In genomic region chr3:52676886-52677670, GRCm38 (mm10) we compare ENCODE assay signal across 10 mouse cellular contexts.
DNase-seq lines count a peak whose midpoint lies in the region; ATAC-seq and TF ChIP-seq lines count a peak whose summit lies in the region.
"Had no signal": no experiment of that assay in that cellular context is flagged by ENCODE, and none has a peak within 500 bp of the region (broad histone marks: within the 10 kb centered on the region; RNA-seq: fewer than 3 reads in every experiment).

No protein-coding gene starts in this region.

- no peaks in the 10 kb centered on the region for H3K79me2 ChIP-seq in CH12.LX (replicated peaks; ENCODE audit: control insufficient read depth, extremely low read depth, insufficient read depth, poor library complexity, severe bottlenecking)

- dilution Hi-C loops in CH12.LX (cut with MboI; ENCODE audit: extremely low pct_ligation_motif_present, extremely low pct_unique_long_range_greater_than_20kb, low sequenced_read_pairs) = no loop called here

- no peak overlapping the region for H3K27ac ChIP-seq in CH12.LX (ENCODE audit: insufficient read depth, low read depth)
- H3K27ac ChIP-seq in midbrain, embryonic 13.5 days = no peak overlapping the region
- H3K27ac ChIP-seq in forebrain, embryonic 12.5 days = no peak overlapping the region
- H3K27ac ChIP-seq: limb, embryonic 10.5 days had no signal

- H3K4me3 ChIP-seq in CH12.LX (replicated peaks in 1 of 3; ENCODE audit: low read depth in 2 of 3, low read length in 2 of 3, poor library complexity in 1 of 3) = no peak overlapping the region
- no peak overlapping the region for H3K4me3 ChIP-seq in midbrain, embryonic 13.5 days (replicated peaks)
- H3K4me3 ChIP-seq in forebrain, embryonic 12.5 days (replicated peaks) = no peak overlapping the region
- H3K4me3 ChIP-seq: limb, embryonic 10.5 days had no signal

- 86% methylated on average over 14 of the region's 14 CpGs for WGBS in midbrain, embryonic 13.5 days
- 96% methylated on average over 14 of the region's 14 CpGs for WGBS in forebrain, embryonic 12.5 days

- H3K9ac ChIP-seq in CH12.LX (ENCODE audit: insufficient read depth, low read depth) = no peak overlapping the region
- H3K9ac ChIP-seq in midbrain, embryonic 13.5 days (replicated peaks) = no peak overlapping the region
- no peak overlapping the region for H3K9ac ChIP-seq in forebrain, embryonic 12.5 days

- no peak for TF ChIP-seq EP300 in CH12.LX (IDR thresholded peaks at IDR 0.05; ENCODE audit: low read length)

- TF ChIP-seq POLR2A in CH12.LX (IDR thresholded peaks at IDR 0.05; ENCODE audit: low read depth, low read length) = no peak

- TF ChIP-seq RAD21 in CH12.LX (IDR thresholded peaks at IDR 0.05; ENCODE audit: low read depth, low read length) = no peak

- H3K27me3 ChIP-seq in CH12.LX (replicated peaks) = no peaks in the 10 kb centered on the region
- H3K27me3 ChIP-seq in midbrain, embryonic 13.5 days = peaks cover 51% of the 10 kb centered on the region
- peaks cover 18% of the 10 kb centered on the region for H3K27me3 ChIP-seq in forebrain, embryonic 12.5 days

- peaks cover 2% of the 10 kb centered on the region in 2 experiments; a peak in 1 of 4 replicates for H3K4me1 ChIP-seq in CH12.LX (ENCODE audit: control insufficient read depth in 1 of 2, insufficient read depth in 2 of 2)
- H3K4me1 ChIP-seq in midbrain, embryonic 13.5 days (replicated peaks) = peaks cover 6% of the 10 kb centered on the region
- H3K4me1 ChIP-seq in forebrain, embryonic 12.5 days = peaks cover 6% of the 10 kb centered on the region
- H3K4me1 ChIP-seq: limb, embryonic 10.5 days had no signal

- H3K36me3 ChIP-seq in CH12.LX (replicated peaks in 1 of 2; ENCODE audit: control insufficient read depth in 1 of 2, insufficient read depth in 1 of 2, low read length in 1 of 2) = no peaks in the 10 kb centered on the region
- H3K36me3 ChIP-seq in midbrain, embryonic 13.5 days = no peaks in the 10 kb centered on the region
- no peaks in the 10 kb centered on the region for H3K36me3 ChIP-seq in forebrain, embryonic 12.5 days (replicated peaks)
- H3K36me3 ChIP-seq: limb, embryonic 10.5 days had no signal

- H3K9me3 ChIP-seq in CH12.LX (replicated peaks; ENCODE audit: low read length) = no peaks in the 10 kb centered on the region
- H3K9me3 ChIP-seq in midbrain, embryonic 13.5 days = peaks cover 6% of the 10 kb centered on the region; the same call in 1 of the 2 replicates
- 0 out of 2 replicates have a peak, but pooled peaks cover 6% of the 10 kb centered on the region for H3K9me3 ChIP-seq in forebrain, embryonic 12.5 days
- H3K9me3 ChIP-seq: limb, embryonic 10.5 days had no signal

- in situ Hi-C loops in CH12.LX (cut with MboI; ENCODE audit: low pct_ligation_motif_present, low pct_unique_long_range_greater_than_20kb, low sequenced_read_pairs) = no loop called here

- no peak for TF ChIP-seq CTCF in CH12.LX (conservative IDR thresholded peaks at IDR 0.05 in 1 of 2, IDR thresholded peaks at IDR 0.05 in 1 of 2; ENCODE audit: low read depth in 2 of 2, low read length in 2 of 2)

- H3K4me2 ChIP-seq in CH12.LX (ENCODE audit: insufficient read depth, low read depth, poor library complexity, severe bottlenecking) = peak overlapping the region; percentile 12; the same call in 1 of the 2 replicates
- H3K4me2 ChIP-seq in midbrain, embryonic 13.5 days (replicated peaks) = no peak overlapping the region
- no peak overlapping the region for H3K4me2 ChIP-seq in forebrain, embryonic 12.5 days

- DNase-seq in layer of hippocampus, adult 9-11 months = peak; percentile 30
- DNase-seq in layer of hippocampus, postnatal 36 days = no peak
- DNase-seq in CH12.LX (ENCODE audit: extremely low read depth) = no peak
- peak; percentile 19 for DNase-seq in adrenal gland, postnatal 10 days
- peak; percentile 21 to 39 for DNase-seq in lung, postnatal 4 days
- no peak for DNase-seq in cerebellum, adult 8-10 months
- DNase-seq: embryo, embryonic 11 days had no signal

- ATAC-seq in midbrain, embryonic 13.5 days = no peak
- no peak for ATAC-seq in forebrain, embryonic 12.5 days (ENCODE audit: low FRiP score)

TF ChIP-seq in CH12.LX, 34 proteins besides CTCF, POLR2A, EP300 and RAD21:
- TF ChIP-seq USF2 (conservative IDR thresholded peaks at IDR 0.05; ENCODE audit: low read depth, low read length) (no peak), SIN3A (IDR thresholded peaks at IDR 0.05; ENCODE audit: low read length) (no peak), MAFK (IDR thresholded peaks at IDR 0.05; ENCODE audit: insufficient replicate concordance, low read length) (no peak), E2F4 (IDR thresholded peaks at IDR 0.05; ENCODE audit: insufficient replicate concordance, low read depth, low read length) (no peak), TBP (conservative IDR thresholded peaks at IDR 0.05; ENCODE audit: low read depth, low read length) (no peak), JUND (conservative IDR thresholded peaks at IDR 0.05; ENCODE audit: low read depth, low read length) (no peak), ZC3H11A (IDR thresholded peaks at IDR 0.05; ENCODE audit: low read depth, low read length) (no peak), MEF2A (IDR thresholded peaks at IDR 0.05; ENCODE audit: borderline replicate concordance, low read depth, low read length) (no peak), BHLHE40 (IDR thresholded peaks at IDR 0.05; ENCODE audit: low read depth, low read length) (no peak), NELFE (IDR thresholded peaks at IDR 0.05; ENCODE audit: low read depth, low read length) (no peak), IRF4 (IDR thresholded peaks at IDR 0.05; ENCODE audit: low read depth, low read length) (no peak), GABPA (IDR thresholded peaks at IDR 0.05; ENCODE audit: insufficient replicate concordance, low read depth, low read length) (no peak), ZMIZ1 (IDR thresholded peaks at IDR 0.05; ENCODE audit: low read depth, low read length) (no peak), PAX5 (IDR thresholded peaks at IDR 0.05; ENCODE audit: low read length) (no peak), USF1 (IDR thresholded peaks at IDR 0.05; ENCODE audit: low read depth, low read length) (no peak), RCOR1 (conservative IDR thresholded peaks at IDR 0.05; ENCODE audit: low read depth, low read length) (no peak), POLR2AphosphoS2 (IDR thresholded peaks at IDR 0.05; ENCODE audit: low read depth, low read length) (no peak), MYC (IDR thresholded peaks at IDR 0.05; ENCODE audit: low read depth, low read length) (no peak), HCFC1 (IDR thresholded peaks at IDR 0.05; ENCODE audit: low read depth, low read length) (no peak), KAT2A (IDR thresholded peaks at IDR 0.05; ENCODE audit: insufficient replicate concordance, low read length) (no peak)

Comparison
In these comparisons a context has a peak if more than half of its experiments do, and no peak if none do; other contexts are left out.
1. DNase-seq: peak in layer of hippocampus, adult 9-11 months (single experiment), adrenal gland, postnatal 10 days (single experiment) and lung, postnatal 4 days (2 of 2); none in layer of hippocampus, postnatal 36 days (0 of 2), CH12.LX (single experiment) and cerebellum, adult 8-10 months (single experiment).